Mouse (Mus musculus) cerebellum, adult 11-12 months (tissue): Measurements from ENCODE around the gene Hemk1.
A peak's percentile ranks its signal among the peaks of the same experiment; 100 is the strongest.

Experiments
- DNase-seq: peaks from one replicate; pipeline ENCODE4 v3.0.0; 2022

The Hemk1 gene

GRCm38 (mm10) chr9:107338172-107338883 is at the start of gene Hemk1:
Gene Hemk1 (minus strand): TSS chr9:107338350.
- peak; percentile 76 for DNase-seq

- no peak for DNase-seq
These were observed 49.6 kb upstream of the Hemk1 start for GRCm38 (mm10) chr9:107387708-107388107.

DNA sequence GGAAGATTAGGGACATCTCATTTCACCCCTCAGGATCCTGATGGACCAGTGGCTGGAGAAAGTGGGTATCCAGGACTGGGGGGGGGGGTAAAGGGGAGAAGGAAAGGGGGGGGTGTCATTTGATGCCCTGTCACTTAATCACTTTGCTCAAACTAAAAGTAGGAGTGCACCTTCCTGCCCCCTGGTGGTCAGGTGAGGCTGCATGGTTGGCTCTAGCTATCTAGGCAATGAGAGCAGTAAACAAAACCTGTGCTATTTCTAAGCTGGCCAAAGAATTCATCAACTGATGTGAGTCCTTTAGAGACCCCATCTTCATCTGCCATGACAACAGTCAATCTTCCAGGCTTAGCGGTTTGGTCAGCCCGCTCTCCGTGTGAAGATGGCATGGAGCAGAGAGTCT is 48.6 kb upstream of the Hemk1 start:
- no peak for DNase-seq

GRCm38 (mm10) chr9:107384396-107384795 is 46.2 kb upstream of the Hemk1 start:
- peak; percentile 69 for DNase-seq

- no peak for DNase-seq
These were observed 43.6 kb upstream of the Hemk1 start for GRCm38 (mm10) chr9:107381723-107382122.

- peak; percentile 69 for DNase-seq
These were observed 39.9 kb upstream of the Hemk1 start for GRCm38 (mm10) chr9:107377961-107378512.

GRCm38 (mm10) chr9:107375451-107375850 is 37.3 kb upstream of the Hemk1 start:
- DNase-seq: no peak

GRCm38 (mm10) chr9:107374623-107375022 is 36.5 kb upstream of the Hemk1 start:
- no peak for DNase-seq

- DNase-seq: no peak
These were observed 34.3 kb upstream of the Hemk1 start for GRCm38 (mm10) chr9:107372441-107372840.

DNA sequence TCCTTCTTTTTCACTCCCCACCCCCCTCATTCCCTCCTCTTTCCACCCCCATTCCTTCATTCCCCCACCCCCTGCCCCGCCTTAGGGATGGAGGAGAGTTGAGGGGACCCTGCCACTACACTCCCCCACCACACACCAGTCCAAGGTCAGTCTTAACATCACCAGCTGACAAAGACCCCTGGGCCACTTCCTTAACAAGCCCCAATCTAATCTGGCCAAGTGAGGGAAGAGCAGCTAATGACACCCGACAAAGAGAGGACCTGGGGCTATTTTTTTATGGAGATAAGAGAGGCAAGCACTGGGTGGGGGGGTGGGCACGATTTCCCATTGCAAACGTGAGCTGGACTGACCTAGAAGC is 31.9 kb upstream of the Hemk1 start:
- no peak for DNase-seq

- DNase-seq: no peak
These were observed 31.3 kb upstream of the Hemk1 start for GRCm38 (mm10) chr9:107369270-107370105.

GRCm38 (mm10) chr9:107368302-107368701 is 30.2 kb upstream of the Hemk1 start:
- no peak for DNase-seq

GRCm38 (mm10) chr9:107366644-107367043 is 28.5 kb upstream of the Hemk1 start:
- DNase-seq: no peak

DNA sequence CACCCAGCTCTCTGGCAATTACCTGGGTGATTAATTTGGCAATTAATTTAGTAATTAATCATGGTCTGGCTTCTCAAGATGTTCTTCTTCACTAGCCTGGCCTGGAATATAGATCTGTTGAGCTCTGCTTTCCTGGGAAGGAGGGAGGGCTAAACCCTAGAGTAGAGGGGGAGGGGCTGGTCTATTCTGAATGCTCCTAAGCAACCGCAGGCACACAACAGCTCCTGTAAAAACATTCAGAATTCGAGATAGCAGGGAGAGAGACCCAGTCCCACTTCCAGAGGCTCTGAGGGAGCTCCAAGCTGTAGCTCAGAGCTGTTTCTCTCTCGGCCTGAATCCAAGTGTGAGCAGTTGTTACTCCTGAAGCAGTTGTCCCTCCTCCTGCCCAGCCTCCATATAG is 22.8 kb upstream of the Hemk1 start:
- DNase-seq: no peak

- peak; percentile 82 for DNase-seq
These were observed 19.5 kb upstream of the Hemk1 start for GRCm38 (mm10) chr9:107357651-107358050.

- DNase-seq: peak; percentile 85
These were observed 18.0 kb upstream of the Hemk1 start for GRCm38 (mm10) chr9:107355870-107356765.

GRCm38 (mm10) chr9:107354826-107355225 is 16.7 kb upstream of the Hemk1 start:
- no peak for DNase-seq

DNA sequence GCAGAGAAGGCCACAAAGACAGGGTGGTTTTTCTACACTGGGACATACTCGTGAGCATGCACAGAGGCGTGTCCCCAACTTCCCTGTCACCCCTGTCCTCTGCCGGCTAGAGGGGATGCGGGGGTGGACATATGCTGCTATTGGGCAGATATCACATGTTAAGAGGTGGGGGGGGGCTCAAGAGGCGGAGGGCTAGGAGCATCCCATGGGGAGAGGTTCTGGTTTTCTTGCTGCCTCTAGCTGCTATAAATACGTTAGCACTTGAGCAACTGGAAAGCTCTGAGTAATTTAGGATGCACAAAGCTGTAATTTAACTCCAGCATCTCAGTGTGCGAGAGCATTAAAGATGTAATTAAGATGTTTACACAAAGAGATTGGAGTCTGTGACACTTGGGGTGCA is 11.2 kb upstream of the Hemk1 start:
- DNase-seq: no peak

GRCm38 (mm10) chr9:107347586-107348183 is 9.5 kb upstream of the Hemk1 start:
- peak; percentile 67 for DNase-seq

- DNase-seq: peak; percentile 61
These were observed 7.9 kb upstream of the Hemk1 start for GRCm38 (mm10) chr9:107346081-107346480.

- peak; percentile 76 for DNase-seq
These were observed 5.9 kb upstream of the Hemk1 start for GRCm38 (mm10) chr9:107344027-107344426.

GRCm38 (mm10) chr9:107343146-107343943 is 5.2 kb upstream of the Hemk1 start:
- peak; percentile 96 for DNase-seq
